Mouse (Mus musculus): ENCODE measurements around the gene Ngb. TPM values are rescaled to one million over a fixed set of nuclear protein-coding genes. Genes with fewer than 3 reads are reported as not detected.

Ngb gene
- total and polyA plus RNA-seq, 2 experiments, result 0.18 to 0.23 TPM

- H3K79me2 ChIP-seq (ENCODE audit: control insufficient read depth, insufficient read depth, low read length), result no peaks in the 10 kb centered on the region
- no peaks in the 10 kb centered on the region for H3K27me3 ChIP-seq (ENCODE audit: control insufficient read depth, insufficient read depth, low read length)
- WGBS, result 86% methylated on average over 6 of the region's 6 CpGs
- peaks cover 8% of the 10 kb centered on the region; the same call in 1 of the 2 replicates for H3K36me3 ChIP-seq (ENCODE audit: control insufficient read depth, insufficient read depth, low read length)
- DNase-seq (ENCODE audit: extremely low read depth, low read depth, low spot score), result no peak
- no peaks in the 10 kb centered on the region for H3K4me1 ChIP-seq (ENCODE audit: control insufficient read depth, insufficient read depth, low read length)
- no peak overlapping the region for H3K4me3 ChIP-seq (ENCODE audit: insufficient read depth, low read depth, low read length)
- no peak for TF ChIP-seq CTCF (IDR thresholded peaks at IDR 0.05; ENCODE audit: low read depth, low read length)
- TF ChIP-seq POLR2A (IDR thresholded peaks at IDR 0.05; ENCODE audit: extremely low read depth, insufficient read depth, low read length), result no peak
- no peak overlapping the region for H3K9ac ChIP-seq (ENCODE audit: low read depth, low read length)
- H3K27ac ChIP-seq (replicated peaks; ENCODE audit: insufficient read depth, low read depth, low read length), result no peak overlapping the region
Observed at GRCm38 (mm10) chr12:87132210-87132609, 29.9 kb upstream of the Ngb start.

GRCm38 (mm10) chr12:87131619-87132018 is 29.3 kb upstream of the Ngb start:
- DNase-seq (ENCODE audit: extremely low read depth, low read depth, low spot score), result peak; percentile 38
- 39% methylated on average over 3 of the region's 3 CpGs for WGBS
- peak; percentile 62 for TF ChIP-seq CTCF (IDR thresholded peaks at IDR 0.05; ENCODE audit: low read depth, low read length)
- TF ChIP-seq POLR2A (IDR thresholded peaks at IDR 0.05; ENCODE audit: extremely low read depth, insufficient read depth, low read length), result no peak
- Histone ChIP-seq H3K27ac (replicated peaks; ENCODE audit: insufficient read depth, low read depth, low read length) (no peak overlapping the region), H3K4me1 (ENCODE audit: control insufficient read depth, insufficient read depth, low read length) (no peaks in the 10 kb centered on the region), H3K9ac (ENCODE audit: low read depth, low read length) (no peak overlapping the region), H3K36me3 (ENCODE audit: control insufficient read depth, insufficient read depth, low read length) (peaks cover 4% of the 10 kb centered on the region; the same call in 1 of the 2 replicates), H3K79me2 (ENCODE audit: control insufficient read depth, insufficient read depth, low read length) (no peaks in the 10 kb centered on the region), H3K27me3 (ENCODE audit: control insufficient read depth, insufficient read depth, low read length) (no peaks in the 10 kb centered on the region), H3K4me3 (ENCODE audit: insufficient read depth, low read depth, low read length) (no peak overlapping the region)

- TF ChIP-seq POLR2A (IDR thresholded peaks at IDR 0.05; ENCODE audit: extremely low read depth, insufficient read depth, low read length), result no peak
- no peak for TF ChIP-seq CTCF (IDR thresholded peaks at IDR 0.05; ENCODE audit: low read depth, low read length)
- WGBS, result 88% methylated on average over 2 of the region's 2 CpGs
Observed at GRCm38 (mm10) chr12:87131181-87131580, 28.8 kb upstream of the Ngb start.

GRCm38 (mm10) chr12:87130224-87130623 is 27.9 kb upstream of the Ngb start:
- DNase-seq (ENCODE audit: extremely low read depth, low read depth, low spot score), result no peak
- Histone ChIP-seq H3K36me3 (ENCODE audit: control insufficient read depth, insufficient read depth, low read length) (peaks cover 3% of the 10 kb centered on the region; the same call in 1 of the 2 replicates), H3K27ac (replicated peaks; ENCODE audit: insufficient read depth, low read depth, low read length) (no peak overlapping the region), H3K9ac (ENCODE audit: low read depth, low read length) (no peak overlapping the region), H3K27me3 (ENCODE audit: control insufficient read depth, insufficient read depth, low read length) (no peaks in the 10 kb centered on the region), H3K4me3 (ENCODE audit: insufficient read depth, low read depth, low read length) (no peak overlapping the region), H3K79me2 (ENCODE audit: control insufficient read depth, insufficient read depth, low read length) (no peaks in the 10 kb centered on the region), H3K4me1 (ENCODE audit: control insufficient read depth, insufficient read depth, low read length) (no peaks in the 10 kb centered on the region)
- WGBS, result 96% methylated on average over 4 of the region's 4 CpGs
- TF ChIP-seq POLR2A (IDR thresholded peaks at IDR 0.05; ENCODE audit: extremely low read depth, insufficient read depth, low read length) (no peak), CTCF (IDR thresholded peaks at IDR 0.05; ENCODE audit: low read depth, low read length) (no peak)

More at GRCm38 (mm10) chr12:87131181-87131580, 28.8 kb upstream of the Ngb start:
- no peak overlapping the region for H3K4me3 ChIP-seq (ENCODE audit: insufficient read depth, low read depth, low read length)
- no peak overlapping the region for H3K9ac ChIP-seq (ENCODE audit: low read depth, low read length)
- no peaks in the 10 kb centered on the region for H3K79me2 ChIP-seq (ENCODE audit: control insufficient read depth, insufficient read depth, low read length)
- no peaks in the 10 kb centered on the region for H3K27me3 ChIP-seq (ENCODE audit: control insufficient read depth, insufficient read depth, low read length)
- H3K27ac ChIP-seq (replicated peaks; ENCODE audit: insufficient read depth, low read depth, low read length), result no peak overlapping the region
- H3K4me1 ChIP-seq (ENCODE audit: control insufficient read depth, insufficient read depth, low read length), result no peaks in the 10 kb centered on the region
- no peak for DNase-seq (ENCODE audit: extremely low read depth, low read depth, low spot score)
- 0 out of 2 replicates have a peak, but pooled peaks cover 4% of the 10 kb centered on the region for H3K36me3 ChIP-seq (ENCODE audit: control insufficient read depth, insufficient read depth, low read length)

GRCm38 (mm10) chr12:87127256-87127655 is 24.9 kb upstream of the Ngb start:
- Histone ChIP-seq H3K79me2 (ENCODE audit: control insufficient read depth, insufficient read depth, low read length) (no peaks in the 10 kb centered on the region), H3K36me3 (ENCODE audit: control insufficient read depth, insufficient read depth, low read length) (peaks cover 19% of the 10 kb centered on the region; the same call in 1 of the 2 replicates), H3K27me3 (ENCODE audit: control insufficient read depth, insufficient read depth, low read length) (no peaks in the 10 kb centered on the region), H3K27ac (replicated peaks; ENCODE audit: insufficient read depth, low read depth, low read length) (no peak overlapping the region), H3K4me3 (ENCODE audit: insufficient read depth, low read depth, low read length) (no peak overlapping the region), H3K9ac (ENCODE audit: low read depth, low read length) (no peak overlapping the region), H3K4me1 (ENCODE audit: control insufficient read depth, insufficient read depth, low read length) (no peaks in the 10 kb centered on the region)
- 88% methylated on average over 4 of the region's 4 CpGs for WGBS
- no peak for DNase-seq (ENCODE audit: extremely low read depth, low read depth, low spot score)
- TF ChIP-seq CTCF (IDR thresholded peaks at IDR 0.05; ENCODE audit: low read depth, low read length) (no peak), POLR2A (IDR thresholded peaks at IDR 0.05; ENCODE audit: extremely low read depth, insufficient read depth, low read length) (no peak)

- H3K9ac ChIP-seq (ENCODE audit: low read depth, low read length), result no peak overlapping the region
- 91% methylated on average over 4 of the region's 4 CpGs for WGBS
- no peaks in the 10 kb centered on the region for H3K79me2 ChIP-seq (ENCODE audit: control insufficient read depth, insufficient read depth, low read length)
- no peaks in the 10 kb centered on the region for H3K4me1 ChIP-seq (ENCODE audit: control insufficient read depth, insufficient read depth, low read length)
- H3K4me3 ChIP-seq (ENCODE audit: insufficient read depth, low read depth, low read length), result no peak overlapping the region
- no peaks in the 10 kb centered on the region for H3K27me3 ChIP-seq (ENCODE audit: control insufficient read depth, insufficient read depth, low read length)
- H3K27ac ChIP-seq (replicated peaks; ENCODE audit: insufficient read depth, low read depth, low read length), result no peak overlapping the region
- TF ChIP-seq CTCF (IDR thresholded peaks at IDR 0.05; ENCODE audit: low read depth, low read length), result no peak
- no peak for TF ChIP-seq POLR2A (IDR thresholded peaks at IDR 0.05; ENCODE audit: extremely low read depth, insufficient read depth, low read length)
- H3K36me3 ChIP-seq (ENCODE audit: control insufficient read depth, insufficient read depth, low read length), result peaks cover 42% of the 10 kb centered on the region
- no peak for DNase-seq (ENCODE audit: extremely low read depth, low read depth, low spot score)
Observed at GRCm38 (mm10) chr12:87121918-87122589, 19.7 kb upstream of the Ngb start.

Measured in liver, adult 2 months (tissue).